Mouse (Mus musculus) urinary bladder, postnatal 14 days (tissue): ENCODE measurements around the gene Clptm1.
A peak's percentile ranks its signal among the peaks of the same experiment; 100 is the strongest.
"Not testable (repeated sequence)": the region's sequence is repeated elsewhere in the genome, so short reads cannot be mapped to it uniquely, and the experiment has no call there.

Experiments used
- DNase-seq: peaks from one replicate; pipeline ENCODE4 v3.0.0; 2021; ENCODE audit warnings: low spot score

Gene Clptm1

DNA sequence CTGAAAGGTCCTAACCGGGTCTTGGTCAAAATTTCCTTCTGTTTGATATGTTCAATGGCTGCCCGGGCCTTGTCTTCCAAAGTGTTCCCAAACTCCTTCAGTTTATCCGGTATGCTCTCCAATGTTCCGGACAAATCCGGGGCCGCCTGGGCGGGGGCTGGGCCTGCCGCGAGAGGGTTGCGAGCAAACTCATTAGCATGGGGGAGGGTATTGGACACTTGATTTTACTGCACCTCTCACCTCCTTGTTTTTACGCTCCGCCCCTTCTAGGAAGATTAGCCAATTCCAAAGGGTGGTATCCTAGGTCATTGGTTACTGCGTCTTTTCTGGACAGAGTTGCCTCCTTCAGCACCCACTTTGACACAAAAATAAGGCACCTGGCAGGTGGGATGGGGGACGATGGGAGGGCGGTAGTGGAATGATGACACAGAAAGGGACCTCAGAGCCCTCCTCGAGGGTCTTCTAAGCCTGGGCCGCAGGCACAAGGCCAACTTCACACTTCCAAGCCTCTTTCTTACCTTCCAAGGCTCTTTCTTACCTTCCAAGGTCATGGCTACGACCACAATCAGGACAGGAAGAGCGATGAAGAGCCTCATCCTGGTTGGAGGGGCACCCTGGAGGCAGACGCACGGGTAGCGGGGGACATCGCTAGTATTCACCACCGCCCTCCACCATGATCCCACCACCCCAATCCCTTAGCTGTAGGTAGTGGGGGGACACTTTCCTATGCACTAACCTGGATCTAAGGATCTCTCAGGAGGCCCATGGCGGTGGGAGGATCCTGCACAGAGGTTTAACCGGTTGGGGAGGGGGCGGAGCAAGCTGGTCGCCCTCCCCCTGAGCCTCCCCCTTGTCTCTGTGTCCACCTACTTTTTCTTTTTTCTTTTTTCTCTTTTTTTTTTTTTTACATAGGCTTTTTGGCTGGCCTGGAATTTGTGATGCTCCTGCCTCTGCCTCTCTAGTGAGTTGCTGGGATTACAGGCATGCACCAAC is 27.3 kb upstream of the Clptm1 start, which contains the start of gene Apoc1:
TSS of gene Apoc1 (minus strand) at position 788 of the 993 bp plus-strand sequence.
- no peak for DNase-seq

DNA sequence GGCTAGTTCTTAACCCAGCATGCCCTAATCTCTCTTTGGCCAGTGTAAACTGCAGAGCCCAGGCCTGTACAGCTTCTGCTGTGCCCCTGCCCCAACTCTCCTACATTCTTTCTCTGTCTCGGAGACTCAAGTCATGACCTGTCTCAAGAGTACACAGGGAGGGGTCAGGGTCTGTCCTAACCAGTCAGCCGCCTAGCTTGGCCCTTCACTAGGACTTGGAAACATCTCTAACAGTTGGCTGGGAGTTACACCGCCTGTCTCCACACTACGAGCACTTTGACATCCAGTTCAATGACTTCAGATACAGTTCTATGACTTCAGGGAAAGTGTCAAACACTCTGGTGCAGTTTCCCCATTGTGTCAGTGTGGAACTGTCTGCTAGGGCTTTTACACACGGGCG is 26.6 kb upstream of the Clptm1 start:
- no peak for DNase-seq

DNA sequence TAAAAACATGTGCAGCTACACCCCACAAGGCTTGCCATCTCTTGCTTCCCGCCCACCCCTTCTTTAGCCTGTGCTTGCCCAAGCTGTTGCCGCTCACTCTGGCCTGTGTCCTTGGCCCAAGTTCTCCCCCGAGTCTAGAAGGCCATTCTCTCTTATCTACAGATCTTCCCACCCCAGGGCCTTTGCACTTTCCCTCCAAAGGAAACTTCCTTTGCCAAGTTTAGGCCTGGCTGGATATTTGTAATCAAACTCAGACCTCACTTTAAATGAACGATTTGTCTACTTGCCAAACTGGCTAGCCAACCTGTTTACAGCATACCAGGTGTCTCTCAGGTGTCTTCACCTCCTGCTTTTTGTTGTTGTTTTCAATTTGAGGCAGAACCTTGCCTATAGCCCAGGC is 26.0 kb upstream of the Clptm1 start:
- no peak for DNase-seq

DNA sequence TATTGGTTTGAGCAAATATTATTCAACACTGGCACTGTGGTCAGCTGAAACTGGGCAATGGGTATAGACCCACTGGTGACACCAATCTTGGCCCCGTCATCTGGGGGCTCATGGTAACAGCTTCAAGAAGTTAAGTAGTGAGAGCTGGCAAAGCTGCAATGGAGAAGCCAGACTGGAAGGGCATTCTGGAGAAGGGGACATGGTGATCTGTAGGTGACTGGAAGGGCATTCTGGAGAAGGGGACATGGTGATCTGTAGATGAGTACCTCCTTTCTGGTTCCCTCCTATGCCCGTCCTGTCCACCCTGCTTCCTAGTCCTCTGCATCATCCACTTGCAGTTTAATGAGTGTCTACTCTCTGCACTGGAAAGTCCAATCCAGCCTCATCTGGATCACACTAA is 23.8 kb upstream of the Clptm1 start:
- DNase-seq: no peak

DNA sequence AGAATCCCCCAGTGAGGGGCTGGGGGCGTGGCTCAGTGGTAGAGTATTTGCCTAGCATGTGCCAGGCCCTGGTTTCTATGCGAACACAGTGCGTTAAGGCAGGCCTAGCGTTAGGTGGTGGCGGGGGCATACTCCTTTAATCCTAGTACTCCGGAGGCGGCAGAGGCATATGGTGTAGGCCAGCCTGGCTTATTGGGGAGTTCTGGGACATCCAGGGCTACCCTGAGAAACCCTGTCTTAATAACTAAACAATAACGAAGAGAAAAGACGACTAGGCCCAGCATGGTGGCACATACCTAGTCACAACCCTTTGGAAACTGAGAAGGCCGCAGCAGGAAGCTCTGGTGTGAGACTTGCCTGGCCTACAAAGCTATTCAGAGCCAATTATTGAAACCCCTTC is 23.3 kb upstream of the Clptm1 start:
- DNase-seq: no peak

DNA sequence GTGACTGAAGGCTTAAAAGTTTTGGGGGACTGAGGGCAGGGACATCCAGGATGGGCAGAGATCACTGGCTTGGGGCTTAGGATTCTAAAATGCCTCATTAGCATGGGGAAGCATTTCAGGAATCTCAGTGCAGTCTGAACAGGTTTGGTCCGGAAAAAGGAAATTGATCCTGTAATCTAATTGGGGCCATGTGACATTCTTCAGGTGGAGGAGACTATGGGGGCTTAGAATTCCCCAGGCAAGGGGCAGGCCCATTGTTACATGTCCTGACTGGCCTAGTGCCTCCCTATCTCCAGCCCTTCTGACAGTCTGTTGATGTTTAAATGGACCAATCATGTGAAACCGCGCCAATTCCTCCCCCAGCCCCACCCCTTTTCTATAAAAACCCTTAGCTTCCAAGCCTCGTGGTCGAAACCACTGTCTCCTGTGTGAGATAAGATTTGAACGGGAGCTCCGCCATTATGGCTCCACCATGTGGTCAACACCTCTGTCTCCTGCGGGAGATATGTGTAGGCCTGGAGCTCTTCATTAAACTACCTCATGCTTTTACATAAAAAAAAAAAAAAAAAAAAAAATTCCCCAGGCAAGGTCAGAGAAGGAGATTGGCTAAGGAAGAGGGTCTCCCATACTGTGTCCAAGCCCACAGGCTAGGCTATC is 22.2 kb upstream of the Clptm1 start:
- not testable (repeated sequence) for DNase-seq

GRCm38 (mm10) chr7:19686521-19686920 is 21.7 kb upstream of the Clptm1 start:
- no peak for DNase-seq

- no peak for DNase-seq
Measured at GRCm38 (mm10) chr7:19685374-19685773, 20.5 kb upstream of the Clptm1 start.

GRCm38 (mm10) chr7:19683771-19684201 is 19.0 kb upstream of the Clptm1 start:
- DNase-seq: no peak

- DNase-seq: no peak
Measured at GRCm38 (mm10) chr7:19682979-19683378, 18.1 kb upstream of the Clptm1 start.

DNA sequence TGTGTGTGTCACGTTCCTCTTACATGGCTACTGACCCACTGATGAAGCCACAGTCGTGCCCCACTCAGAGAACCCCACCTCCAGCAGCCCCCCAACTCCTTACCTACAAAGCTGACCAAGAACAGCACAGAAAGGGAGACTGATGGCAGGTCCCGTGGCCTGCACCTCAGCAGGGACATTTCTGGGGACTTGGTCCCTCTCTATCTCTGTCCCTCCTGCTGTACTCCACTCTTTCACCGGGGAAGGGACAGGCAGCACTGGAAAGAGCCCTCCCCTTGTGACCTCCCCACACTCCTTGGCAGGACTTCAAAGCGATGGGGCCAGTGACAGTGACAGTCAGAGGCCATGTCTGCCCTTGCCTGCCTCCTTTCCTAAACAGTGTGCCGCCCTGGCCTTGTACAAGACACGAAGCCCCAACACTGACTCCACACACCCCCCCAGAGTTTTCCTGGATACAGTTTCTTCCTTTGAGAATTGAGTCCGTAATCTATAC is 16.4 kb upstream of the Clptm1 start, which contains the start of the genes Gm44805 and Apoc4:
TSS of gene Gm44805 (minus strand) at position 222 of the 493 bp plus-strand sequence.
TSS of gene Apoc4 (minus strand) at position 278 of the 493 bp plus-strand sequence.
- no peak for DNase-seq

GRCm38 (mm10) chr7:19680702-19681101 is 15.9 kb upstream of the Clptm1 start:
- DNase-seq: no peak

DNA sequence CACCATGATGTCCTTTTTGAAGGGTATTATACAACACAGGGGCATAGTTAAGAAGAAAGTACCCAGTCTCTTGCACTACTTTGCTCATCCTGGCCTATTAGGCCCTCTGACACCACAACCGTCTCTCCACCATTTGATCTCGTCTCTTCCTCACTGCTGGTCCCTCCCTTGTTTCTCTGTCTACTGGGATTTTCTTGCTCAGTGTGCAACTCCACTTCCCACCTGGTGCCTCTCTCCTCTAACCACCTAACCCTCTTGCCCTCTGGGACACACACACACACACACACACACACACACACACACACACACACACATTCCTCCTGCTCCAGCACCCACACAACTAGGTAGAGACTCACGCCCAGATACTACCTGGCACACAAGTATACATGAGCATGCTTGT is 14.1 kb upstream of the Clptm1 start:
- no peak for DNase-seq

- DNase-seq: no peak
Measured at GRCm38 (mm10) chr7:19677872-19678271, 13.0 kb upstream of the Clptm1 start, which contains the start of gene Apoc2. TSS of gene Apoc2 (minus strand) at chr7:19677941.

- DNase-seq: no peak
Measured at GRCm38 (mm10) chr7:19676662-19677061, 11.8 kb upstream of the Clptm1 start.

- DNase-seq: no peak
Measured at GRCm38 (mm10) chr7:19675824-19676223, 11.0 kb upstream of the Clptm1 start.

- no peak for DNase-seq
Measured at GRCm38 (mm10) chr7:19673083-19673699, 8.4 kb upstream of the Clptm1 start.

- no peak for DNase-seq
Measured at GRCm38 (mm10) chr7:19671511-19671910, 6.7 kb upstream of the Clptm1 start.

DNA sequence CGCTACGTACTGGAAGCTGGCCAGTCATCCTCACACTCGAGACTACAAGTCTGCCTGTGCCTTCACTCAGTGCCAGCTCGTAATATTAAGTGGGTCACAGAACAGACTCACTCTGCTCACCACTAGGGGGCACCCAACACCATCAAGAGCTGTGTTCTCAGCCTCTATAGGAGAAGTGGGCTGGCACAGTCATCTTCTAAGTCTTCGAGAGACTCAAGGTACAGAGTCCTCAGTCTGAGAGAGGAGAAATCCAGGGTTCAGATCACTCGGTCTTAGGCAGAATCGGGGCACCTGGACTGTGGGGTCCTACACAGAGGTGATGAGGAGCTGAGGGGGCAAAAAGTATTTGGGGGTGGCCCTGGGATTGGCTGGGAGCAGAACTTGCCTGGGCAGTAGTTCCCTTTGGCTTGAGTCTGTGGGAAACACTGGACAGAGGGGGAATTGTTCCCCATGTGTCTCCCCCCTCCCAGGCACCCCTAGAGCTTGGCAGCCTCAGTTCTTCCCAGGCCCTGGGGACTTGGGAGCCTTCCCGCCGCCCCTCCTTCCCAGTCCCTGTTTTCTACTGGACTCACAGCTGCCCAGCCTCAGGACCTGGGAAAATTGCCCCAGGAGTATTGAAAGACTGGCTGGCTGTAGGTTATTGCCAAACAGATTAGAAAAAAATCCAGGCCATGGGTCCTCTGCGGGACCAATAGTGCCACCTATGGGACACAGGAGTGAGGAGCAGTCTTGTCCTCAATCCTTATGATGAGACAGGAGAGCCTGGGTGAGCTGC is 4.3 kb upstream of the Clptm1 start:
- DNase-seq: peak; percentile 95

GRCm38 (mm10) chr7:19667434-19667833 is 2.6 kb upstream of the Clptm1 start:
- no peak for DNase-seq

GRCm38 (mm10) chr7:19666750-19667149 is 1.9 kb upstream of the Clptm1 start:
- no peak for DNase-seq
